Mouse (Mus musculus) yolk sac, embryonic 10.5 days (tissue): Measurements from ENCODE around the gene Igsf9b.

ENCODE experiments used
- DNase-seq: peaks from one replicate; pipeline ENCODE4 v3.0.0-alpha.2; 2017; ENCODE audit warnings: low spot score

The Igsf9b gene

GRCm38 (mm10) chr9:27330374-27330773 is 31.4 kb downstream of the Igsf9b start:
- no peak for DNase-seq

- no peak for DNase-seq
These were observed 32.5 kb downstream of the Igsf9b start for GRCm38 (mm10) chr9:27331538-27331937.

GRCm38 (mm10) chr9:27334895-27335294 is 35.9 kb downstream of the Igsf9b start:
- DNase-seq, result no peak

DNA sequence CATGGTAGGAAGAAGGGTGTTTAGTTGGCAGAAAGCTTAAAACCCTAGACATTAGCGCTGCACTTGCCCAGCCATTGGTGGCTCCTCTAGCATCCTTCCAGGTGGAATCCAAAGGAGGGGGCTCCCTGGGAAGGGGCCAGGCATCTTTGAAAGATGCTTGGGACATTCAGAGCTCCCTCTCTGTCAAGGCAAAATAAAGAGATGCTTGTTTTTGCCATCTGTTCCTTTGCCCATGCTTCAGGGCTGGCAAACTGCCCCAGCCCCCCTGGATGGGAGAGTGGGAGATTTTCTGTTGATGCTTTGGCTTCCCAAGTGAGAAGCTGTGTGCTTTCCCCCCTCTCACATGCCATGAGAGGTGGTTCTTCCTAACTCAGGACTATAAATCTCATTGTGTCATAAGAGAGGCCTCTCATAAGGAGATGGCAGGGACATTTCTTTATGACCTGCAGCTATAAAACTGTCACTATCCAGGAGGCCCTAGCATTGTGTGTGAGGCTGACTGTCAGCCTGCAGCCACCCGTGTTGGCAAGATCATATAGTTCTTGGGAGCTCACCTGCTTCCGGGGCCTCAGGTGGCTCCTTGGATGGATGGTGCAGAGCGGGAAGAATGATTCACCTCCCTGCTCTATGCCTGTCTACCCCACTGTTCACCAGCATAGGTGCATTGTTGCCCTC is 38.1 kb downstream of the Igsf9b start:
- no peak for DNase-seq

GRCm38 (mm10) chr9:27339168-27339567 is 40.2 kb downstream of the Igsf9b start:
- no peak for DNase-seq

GRCm38 (mm10) chr9:27346541-27347269 is 47.7 kb downstream of the Igsf9b start:
- no peak for DNase-seq

GRCm38 (mm10) chr9:27353082-27353481 is 54.1 kb downstream of the Igsf9b start:
- no peak for DNase-seq

DNA sequence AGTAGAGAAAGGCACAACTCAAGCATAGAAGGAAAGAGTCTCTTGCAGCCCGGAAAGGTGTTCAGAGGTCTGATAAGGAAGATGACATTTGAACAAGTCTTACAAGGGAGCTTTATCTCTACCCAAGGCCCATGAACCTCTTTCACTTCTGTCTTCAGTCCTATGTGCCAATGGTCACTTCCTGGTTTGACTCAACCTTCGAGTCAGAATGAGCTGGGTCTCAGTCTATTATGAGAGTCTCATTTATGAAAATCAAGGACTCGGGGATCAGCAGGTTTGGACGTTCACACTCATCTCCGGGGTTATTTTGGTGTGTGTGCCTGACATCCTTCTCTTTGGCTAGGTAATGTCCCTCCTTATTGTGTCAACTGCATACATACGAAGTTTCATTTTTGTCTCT is 58.9 kb downstream of the Igsf9b start:
- no peak for DNase-seq

DNA sequence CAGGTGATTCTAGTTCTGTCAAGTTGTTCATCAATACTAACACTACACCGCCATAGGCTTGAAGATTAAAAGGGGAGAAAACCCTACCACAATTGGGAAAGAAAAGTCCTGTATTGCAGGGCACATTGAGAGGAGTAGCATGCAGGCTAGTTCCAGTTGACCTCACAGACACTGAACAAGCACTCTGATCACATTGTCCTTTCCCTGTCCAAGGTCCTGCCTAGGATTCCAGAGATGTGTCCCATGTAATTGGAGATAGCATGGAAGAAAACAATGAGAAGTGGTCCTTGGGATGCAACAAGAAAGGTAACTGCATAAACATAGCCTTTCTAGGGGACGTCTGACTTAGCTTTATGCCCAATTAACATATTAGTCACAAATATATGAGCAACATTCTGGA is 68.2 kb downstream of the Igsf9b start:
- no peak for DNase-seq

GRCm38 (mm10) chr9:27369108-27369507 is 70.1 kb downstream of the Igsf9b start:
- DNase-seq, result no peak

- no peak for DNase-seq
These were observed 76.7 kb downstream of the Igsf9b start for GRCm38 (mm10) chr9:27375746-27376145.

DNA sequence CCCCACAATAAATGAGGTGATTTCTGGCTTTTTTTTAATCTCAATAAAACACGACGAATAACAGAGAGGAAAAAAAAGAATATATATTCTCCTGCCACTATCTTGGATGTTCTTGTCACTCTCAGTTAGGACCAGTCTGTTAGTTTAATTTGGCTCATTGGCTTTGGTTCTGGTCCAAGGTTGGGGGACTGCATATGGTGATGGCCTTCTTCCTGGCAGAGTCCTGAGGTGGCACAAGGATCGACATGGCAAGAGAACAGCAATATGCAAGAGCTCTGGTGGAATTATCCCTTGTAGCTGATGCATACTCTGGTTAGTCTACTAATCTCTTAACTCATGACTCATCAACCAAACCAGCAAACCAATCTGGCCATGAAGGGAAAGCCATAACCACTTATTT is 87.9 kb downstream of the Igsf9b start:
- no peak for DNase-seq

DNA sequence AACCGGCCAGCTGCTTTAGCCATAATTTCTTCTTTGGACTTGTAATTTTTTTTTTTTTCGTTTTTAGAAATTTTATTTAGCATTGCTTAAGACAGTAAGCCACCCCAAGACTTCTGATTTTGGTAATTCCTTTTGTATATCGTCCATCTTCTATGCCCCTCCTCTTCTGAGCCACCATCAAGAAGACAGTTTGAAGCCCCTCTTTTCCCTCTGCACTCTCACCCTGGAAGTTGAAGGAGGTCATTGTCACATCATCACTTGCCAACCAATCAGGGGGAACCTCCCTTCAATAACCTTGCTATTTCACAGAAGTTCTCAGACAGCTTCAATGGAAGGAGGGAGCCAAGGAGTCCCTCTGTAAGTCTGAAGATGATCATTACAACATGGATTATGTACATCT is 97.5 kb downstream of the Igsf9b start, which contains the start of gene Spata19:
Gene Spata19, plus strand, starts transcription at position 301 of the 400 bp plus-strand sequence.
- no peak for DNase-seq

- no peak for DNase-seq
These were observed 102.2 kb downstream of the Igsf9b start for GRCm38 (mm10) chr9:27401169-27401568.
